Mouse (Mus musculus) limb, embryonic 14.5 days (tissue): Measurements from ENCODE around the gene Ppp4r4. TPM values are rescaled to one million over a fixed set of nuclear protein-coding genes. Genes with fewer than 3 reads are reported as not detected.

ENCODE experiments used
- ATAC-seq: fragments of 200-750 bp; cut with Nextera tagmentation; 2 replicates; pipeline ENCODE4 v1.8.0; 2017; ENCODE audit warnings: low read depth, moderate number of reproducible peaks, moderate TSS enrichment; ENCODE audit not compliant: low FRiP score
- DNase-seq: peaks from one replicate; pipeline ENCODE4 v3.0.0-alpha.2; 2015; ENCODE audit warnings: low spot score
- H3K27ac ChIP-seq: fragments of 300-500 bp; sonication (generic); replicated peaks from 2 replicates; pipeline ENCODE4 v1.5.1; 2014; ENCODE audit warnings: low read depth, mild to moderate bottlenecking, low read length, moderate library complexity, mixed read lengths
- H3K27me3 ChIP-seq: fragments of 300-500 bp; sonication (generic); 2 replicates; pipeline ENCODE4 v1.6.1; 2014; ENCODE audit warnings: low read length, mixed read lengths; ENCODE audit not compliant: control insufficient read depth, insufficient read depth
- H3K36me3 ChIP-seq: fragments of 300-500 bp; sonication (generic); 2 replicates; pipeline ENCODE4 v1.6.1; 2014; ENCODE audit warnings: mild to moderate bottlenecking, low read length, moderate library complexity, mixed read lengths; ENCODE audit not compliant: control insufficient read depth, insufficient read depth
- H3K4me1 ChIP-seq: fragments of 300-500 bp; sonication (generic); 2 replicates; pipeline ENCODE4 v1.6.1; 2014; ENCODE audit warnings: antibody characterized with exemption, low read length, mixed read lengths; ENCODE audit not compliant: control insufficient read depth, insufficient read depth
- H3K4me2 ChIP-seq: fragments of 300-500 bp; sonication (generic); replicated peaks from 2 replicates; pipeline ENCODE4 v1.6.1; 2014; ENCODE audit warnings: low read depth, mild to moderate bottlenecking, low read length, moderate library complexity; ENCODE audit not compliant: severe bottlenecking
- H3K4me3 ChIP-seq: fragments of 300-500 bp; sonication (generic); replicated peaks from 2 replicates; pipeline ENCODE4 v1.5.1; 2014; ENCODE audit warnings: low read length
- H3K9ac ChIP-seq: fragments of 300-500 bp; sonication (generic); 2 replicates; pipeline ENCODE4 v1.6.1; 2014; ENCODE audit warnings: mild to moderate bottlenecking, low read depth, low read length, moderate library complexity; ENCODE audit not compliant: severe bottlenecking
- H3K9me3 ChIP-seq: fragments of 300-500 bp; sonication (generic); 2 replicates; pipeline ENCODE4 v1.6.1; 2016; ENCODE audit warnings: low read length; ENCODE audit not compliant: control insufficient read depth
- POLR2A ChIP-seq: fragments of 200-500 bp; IDR thresholded peaks from 2 replicates; pipeline ENCODE4 v1.8.0; 2012; ENCODE audit warnings: inconsistent platforms, mild to moderate bottlenecking, moderate library complexity, borderline replicate concordance; ENCODE audit not compliant: insufficient read depth, insufficient read length; ENCODE audit errors: extremely low read depth
- WGBS: fragments of 180-500 bp; shearing (Covaris S2); extraction: QIAGEN DNeasy Blood & Tissue Kit; methylation state at CpG from one replicate; pipeline ENCODE4 v1.1.7; 2014; 5-methylcytosine and 5-hydroxymethylcytosine counted together
- polyA plus RNA-seq, 2 experiments: library from polyadenylated mRNA; depleted of rRNA in 1 of 2; stranded (reverse) in 1 of 2; unstranded in 1 of 2; fragments of >200 nt; fragmentation: Nextera tagmentation in 1 of 2; extraction: Ambion mirVana in 1 of 2; gene quantifications; 2 replicates each; pipeline versions ENCODE4 v1.2.1 to v1.2.3; 2012 to 2014

Ppp4r4 gene
- polyA plus RNA-seq, 2 experiments = 0.62 to 1.9 TPM

- no peaks in the 10 kb centered on the region for H3K36me3 ChIP-seq
- H3K4me1 ChIP-seq = no peaks in the 10 kb centered on the region
- no peak for DNase-seq
- no peak overlapping the region for H3K4me3 ChIP-seq
- no peaks in the 10 kb centered on the region for H3K9me3 ChIP-seq
- WGBS = 76% methylated on average over 2 of the region's 2 CpGs
- no peak for TF ChIP-seq POLR2A
- no peak overlapping the region for H3K27ac ChIP-seq
- no peak for ATAC-seq
- H3K27me3 ChIP-seq = no peaks in the 10 kb centered on the region
- H3K9ac ChIP-seq = no peak overlapping the region
- no peak overlapping the region for H3K4me2 ChIP-seq
Observed at GRCm38 (mm10) chr12:103513039-103513438, 19.0 kb upstream of the Ppp4r4 start.

GRCm38 (mm10) chr12:103513451-103513871 lies 18.6 kb upstream of the Ppp4r4 start:
- ATAC-seq (no peak), DNase-seq (no peak)
- no peak overlapping the region for H3K9ac ChIP-seq
- no peaks in the 10 kb centered on the region for H3K9me3 ChIP-seq
- H3K4me3 ChIP-seq = no peak overlapping the region
- no peaks in the 10 kb centered on the region for H3K36me3 ChIP-seq
- H3K4me1 ChIP-seq = no peaks in the 10 kb centered on the region
- no peak overlapping the region for H3K27ac ChIP-seq
- no peak overlapping the region for H3K4me2 ChIP-seq
- H3K27me3 ChIP-seq = no peaks in the 10 kb centered on the region
- TF ChIP-seq POLR2A = no peak
- WGBS = 46% methylated on average over 4 of the region's 4 CpGs

- 63% methylated on average over 3 of the region's 3 CpGs for WGBS
Observed at GRCm38 (mm10) chr12:103514354-103514753, 17.7 kb upstream of the Ppp4r4 start.

GRCm38 (mm10) chr12:103515638-103516037 lies 16.4 kb upstream of the Ppp4r4 start:
- no peaks in the 10 kb centered on the region for H3K27me3 ChIP-seq
- H3K9ac ChIP-seq = no peak overlapping the region
- 66% methylated on average over 4 of the region's 4 CpGs for WGBS
- no peak overlapping the region for H3K4me2 ChIP-seq
- H3K27ac ChIP-seq = no peak overlapping the region
- ATAC-seq (no peak), DNase-seq (no peak)
- no peak overlapping the region for H3K4me3 ChIP-seq
- TF ChIP-seq POLR2A = no peak
- no peaks in the 10 kb centered on the region for H3K36me3 ChIP-seq
- no peaks in the 10 kb centered on the region for H3K4me1 ChIP-seq
- no peaks in the 10 kb centered on the region for H3K9me3 ChIP-seq

More at GRCm38 (mm10) chr12:103514354-103514753, 17.7 kb upstream of the Ppp4r4 start:
- Histone ChIP-seq H3K27ac (no peak overlapping the region), H3K36me3 (no peaks in the 10 kb centered on the region), H3K4me3 (no peak overlapping the region), H3K9ac (no peak overlapping the region), H3K4me2 (no peak overlapping the region), H3K9me3 (no peaks in the 10 kb centered on the region), H3K4me1 (no peaks in the 10 kb centered on the region), H3K27me3 (no peaks in the 10 kb centered on the region)
- TF ChIP-seq POLR2A = no peak
- DNase-seq (no peak), ATAC-seq (no peak)

GRCm38 (mm10) chr12:103518640-103519039 lies 13.4 kb upstream of the Ppp4r4 start:
- no peak for ATAC-seq
- H3K27me3 ChIP-seq = no peaks in the 10 kb centered on the region
- H3K36me3 ChIP-seq = no peaks in the 10 kb centered on the region
- WGBS = 88% methylated on average over 6 of the region's 6 CpGs
- H3K9me3 ChIP-seq = no peaks in the 10 kb centered on the region
- TF ChIP-seq POLR2A = no peak
- no peak overlapping the region for H3K4me3 ChIP-seq
- H3K4me2 ChIP-seq = no peak overlapping the region
- H3K4me1 ChIP-seq = no peaks in the 10 kb centered on the region
- DNase-seq = no peak
- H3K9ac ChIP-seq = no peak overlapping the region
- H3K27ac ChIP-seq = no peak overlapping the region

- H3K4me1 ChIP-seq = peaks cover 4% of the 10 kb centered on the region; the same call in 1 of the 2 replicates
- no peak for ATAC-seq
- no peak for DNase-seq
- no peak overlapping the region for H3K4me2 ChIP-seq
- no peaks in the 10 kb centered on the region for H3K9me3 ChIP-seq
- no peak overlapping the region for H3K4me3 ChIP-seq
- H3K9ac ChIP-seq = no peak overlapping the region
- H3K27ac ChIP-seq = no peak overlapping the region
- TF ChIP-seq POLR2A = no peak
- no peaks in the 10 kb centered on the region for H3K36me3 ChIP-seq
- H3K27me3 ChIP-seq = peaks cover 11% of the 10 kb centered on the region; the same call in 1 of the 2 replicates
- 73% methylated on average over 2 of the region's 2 CpGs for WGBS
Observed at GRCm38 (mm10) chr12:103530596-103530995, 1.5 kb upstream of the Ppp4r4 start.
